Mouse (Mus musculus) gastrocnemius, postnatal 25 days (tissue): ENCODE measurements around the gene Cxcl5. TPM values are rescaled to one million over a fixed set of nuclear protein-coding genes. Genes with fewer than 3 reads are reported as not detected.
"Not testable (repeated sequence)": the region's sequence is repeated elsewhere in the genome, so short reads cannot be mapped to it uniquely, and the experiment has no call there.

Experiments
- DNase-seq: peaks from one replicate; pipeline ENCODE4 v3.0.0; 2022
- microRNA-seq, 2 experiments: library from miRNA; unstranded; fragments of <30 nt; microRNA quantifications; one replicate each; pipeline ENCODE4 v1.2.0; 2021; ENCODE audit warnings: borderline replicate concordance in 2 of 2
- total RNA-seq, 2 experiments: library from RNA; stranded (reverse); gene quantifications; 1 replicate in 1 of 2; 2 replicates in 1 of 2; pipeline ENCODE4 v1.2.3; 2021

Cxcl5 gene
- total RNA-seq, 2 experiments from 2014 or later = not detected

GRCm38 (mm10) chr5:90785659-90786588, 26.8 kb downstream of the Cxcl5 start, which contains the start of gene Cxcl3:
Cxcl3 (plus strand) TSS chr5:90786103.
- DNase-seq = no peak

DNA sequence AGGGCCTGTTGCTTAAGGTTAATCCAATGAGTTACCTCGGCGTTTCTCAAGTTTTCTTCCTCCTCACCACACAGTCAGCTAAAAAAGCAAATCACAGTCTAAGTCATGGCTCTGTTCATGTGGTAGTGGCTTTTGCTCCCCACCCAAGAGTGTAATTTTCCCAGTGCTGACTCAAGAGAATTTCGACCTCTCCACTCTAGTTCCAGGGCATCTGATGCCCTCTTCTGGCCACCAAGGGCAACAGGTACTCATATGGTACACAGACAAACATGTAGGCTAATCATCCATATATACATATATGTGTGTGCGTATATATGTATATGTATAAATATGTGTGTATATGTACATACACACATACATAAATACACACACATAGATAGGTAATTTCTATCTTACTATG, 29.0 kb downstream of the Cxcl5 start:
- DNase-seq = no peak

- DNase-seq = no peak
Observed at GRCm38 (mm10) chr5:90789306-90790073, 30.3 kb downstream of the Cxcl5 start.

DNA sequence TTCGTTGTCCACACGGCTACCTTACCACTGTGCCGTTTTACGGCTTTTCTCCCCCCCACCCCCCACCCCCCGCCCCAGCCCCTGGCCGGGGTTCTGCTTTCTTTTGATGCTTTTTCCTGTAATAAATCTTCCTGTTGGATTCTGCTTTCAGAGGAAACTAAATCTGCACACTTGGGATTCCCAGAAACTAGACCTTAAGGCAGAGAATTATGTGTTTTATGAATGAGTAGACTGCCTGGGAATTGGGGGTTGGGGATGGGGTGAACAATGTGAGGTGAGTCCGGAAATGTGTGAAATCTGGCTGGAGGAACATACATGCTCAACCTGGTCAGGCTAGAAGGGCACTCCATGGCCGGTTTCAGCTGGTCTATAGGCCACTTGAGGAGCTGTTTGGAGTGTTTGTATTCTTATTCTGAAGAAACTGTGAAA, 30.9 kb downstream of the Cxcl5 start:
- DNase-seq = no peak

- no peak for DNase-seq
Observed at GRCm38 (mm10) chr5:90794195-90794625, 35.0 kb downstream of the Cxcl5 start, which contains the start of gene Cxcl15. Cxcl15 (plus strand) TSS chr5:90794534.

DNA sequence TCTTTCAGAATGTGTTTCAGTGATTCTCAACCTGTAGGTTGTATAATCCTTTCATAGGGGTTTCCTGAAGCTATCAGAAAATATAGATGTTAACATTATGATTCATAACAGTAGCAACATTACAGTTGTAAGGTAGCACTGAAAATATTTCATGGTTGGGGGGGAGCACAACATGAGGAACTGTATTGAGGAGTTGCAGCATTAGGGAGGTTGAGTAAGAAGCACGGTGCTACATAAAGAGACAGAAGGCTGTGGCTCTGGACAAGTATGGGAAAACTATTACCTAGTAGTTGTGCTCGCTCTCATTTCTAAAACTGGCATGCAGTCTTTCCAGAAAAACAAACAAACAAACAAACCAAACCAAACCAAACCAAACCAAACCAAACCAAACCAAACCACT, 36.2 kb downstream of the Cxcl5 start:
- not testable (repeated sequence) for DNase-seq

DNA sequence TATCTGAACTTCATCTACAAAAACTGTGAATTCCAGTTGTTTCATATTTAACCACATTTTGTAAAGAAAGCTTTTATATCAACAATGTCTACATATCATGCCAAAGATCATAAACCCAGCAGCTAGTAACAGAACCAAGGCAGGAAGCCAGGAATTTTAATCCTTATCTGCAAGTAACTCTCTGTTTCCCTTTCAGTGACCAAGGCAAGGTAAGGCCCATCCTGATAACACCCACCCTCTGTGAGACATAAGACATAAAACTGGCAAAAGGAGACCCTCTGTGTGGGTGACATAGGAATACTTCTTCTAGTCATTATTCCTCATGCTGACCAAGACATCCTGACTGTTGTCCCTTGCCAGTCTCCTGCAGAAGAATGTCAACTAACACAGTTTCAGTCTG, 45.4 kb downstream of the Cxcl5 start:
- no peak for DNase-seq

DNA sequence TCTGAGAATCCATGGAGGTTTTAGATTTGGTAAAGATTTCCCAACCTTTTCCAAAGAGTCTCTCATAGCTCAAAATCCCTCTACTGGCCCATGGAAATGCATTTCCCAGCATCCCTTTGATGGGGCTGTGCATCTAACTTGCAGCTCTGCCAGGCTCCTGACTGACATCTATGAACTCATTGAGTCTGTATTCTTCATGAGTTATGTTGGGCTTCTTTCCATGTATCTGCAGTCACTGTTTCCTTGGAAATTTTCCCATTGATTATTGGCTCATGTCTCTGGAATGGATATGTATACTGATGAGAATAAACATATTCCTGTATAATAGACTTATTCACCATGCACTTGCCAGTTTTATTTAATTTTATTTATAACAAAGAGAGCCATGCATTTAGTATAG, 46.9 kb downstream of the Cxcl5 start:
- no peak for DNase-seq

DNA sequence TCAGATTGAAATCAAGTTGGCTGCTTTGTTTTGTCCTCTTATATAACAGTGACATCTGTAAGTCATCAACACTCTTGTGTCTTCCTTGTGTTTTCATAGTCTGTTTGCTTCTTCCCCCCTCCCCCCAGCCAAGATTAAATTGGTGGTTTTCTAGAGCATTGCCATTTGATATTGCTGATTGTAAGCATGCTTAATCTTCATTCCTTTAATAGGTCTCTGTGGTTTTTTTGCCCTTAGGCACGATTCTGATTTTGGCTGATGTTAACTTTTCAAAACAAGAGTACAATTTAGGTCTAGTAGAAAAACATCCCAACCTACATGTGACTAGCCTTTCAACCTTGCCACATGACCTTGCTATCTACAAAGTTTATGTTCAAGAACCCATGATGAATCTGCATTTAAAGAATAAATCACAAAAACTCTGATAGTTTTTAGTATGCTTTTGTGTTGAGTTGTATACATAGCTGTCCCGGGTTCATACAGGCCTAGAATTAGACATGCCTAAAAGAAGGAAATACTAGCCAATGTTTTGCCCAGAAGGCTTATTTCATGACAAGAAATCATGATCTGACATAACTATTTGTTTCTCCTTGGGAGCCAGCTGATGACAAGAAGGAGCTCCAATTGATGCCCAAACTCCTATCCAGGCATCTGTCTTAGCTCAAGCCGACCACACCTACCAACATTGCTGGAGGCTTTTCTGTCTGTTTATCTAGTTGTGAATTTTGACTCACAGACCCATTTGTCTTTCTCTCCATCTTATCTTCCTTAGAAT, 48.2 kb downstream of the Cxcl5 start:
- DNase-seq = no peak

Small RNA genes lying within 50 kb of the gene (microRNA-seq; reads per million reads assigned to microRNA genes)
- 0 reads per million in 2 experiments for gene Gm24322

Other genes starting within 250 kb of the Cxcl5 start
- not detected for gene Afm, start 240.4 kb upstream of the Cxcl5 start, total RNA-seq
- gene 5830473C10Rik, start 198.3 kb upstream of the Cxcl5 start, total RNA-seq = not detected
- not detected for gene Rassf6, start 118.7 kb upstream of the Cxcl5 start, total RNA-seq
- under 1 TPM; 0.33 to 0.67 TPM for gene Ppbp, start 9.2 kb downstream of the Cxcl5 start, total RNA-seq
- 10 to 100 TPM; 11.0 to 14.8 TPM for gene Pf4, start 13.1 kb downstream of the Cxcl5 start, total RNA-seq
- not detected for gene Cxcl3, start 26.7 kb downstream of the Cxcl5 start, total RNA-seq
- not detected for gene Cxcl15, start 35.2 kb downstream of the Cxcl5 start, total RNA-seq
- gene Cxcl1, start 131.9 kb downstream of the Cxcl5 start, total RNA-seq = under 1 TPM in 1 of 2 experiments, not detected in 1; 0.24 TPM
- gene Cxcl2, start 144.5 kb downstream of the Cxcl5 start, total RNA-seq = not detected
- 1 to 10 TPM; 6.5 to 8.8 TPM for gene Mthfd2l, start 171.8 kb downstream of the Cxcl5 start, total RNA-seq